Mouse (Mus musculus): ENCODE measurements around the gene Slc35e1.

- TF ChIP-seq CTCF (IDR thresholded peaks at IDR 0.05; ENCODE audit: low read depth) (no peak), EP300 (IDR thresholded peaks at IDR 0.05; ENCODE audit: low read depth) (no peak)
Measured at GRCm38 (mm10) chr8:72504137-72504536, 11.7 kb upstream of the Slc35e1 start.
